Mouse (Mus musculus) olfactory bulb, adult 2 months (tissue): ENCODE data around the gene Tnfsf15.

Experiments used
- CTCF ChIP-seq: fragments of 200-500 bp; IDR thresholded peaks from 2 replicates; pipeline ENCODE4 v1.5.1; 2012; ENCODE audit warnings: low read depth, mild to moderate bottlenecking, low read length, moderate library complexity; ENCODE audit not compliant: insufficient read depth
- POLR2A ChIP-seq: fragments of 200-500 bp; IDR thresholded peaks from 2 replicates; pipeline ENCODE4 v1.6.1; 2012; ENCODE audit warnings: mild to moderate bottlenecking, low read depth, low read length, moderate library complexity; ENCODE audit not compliant: insufficient read depth

DNA sequence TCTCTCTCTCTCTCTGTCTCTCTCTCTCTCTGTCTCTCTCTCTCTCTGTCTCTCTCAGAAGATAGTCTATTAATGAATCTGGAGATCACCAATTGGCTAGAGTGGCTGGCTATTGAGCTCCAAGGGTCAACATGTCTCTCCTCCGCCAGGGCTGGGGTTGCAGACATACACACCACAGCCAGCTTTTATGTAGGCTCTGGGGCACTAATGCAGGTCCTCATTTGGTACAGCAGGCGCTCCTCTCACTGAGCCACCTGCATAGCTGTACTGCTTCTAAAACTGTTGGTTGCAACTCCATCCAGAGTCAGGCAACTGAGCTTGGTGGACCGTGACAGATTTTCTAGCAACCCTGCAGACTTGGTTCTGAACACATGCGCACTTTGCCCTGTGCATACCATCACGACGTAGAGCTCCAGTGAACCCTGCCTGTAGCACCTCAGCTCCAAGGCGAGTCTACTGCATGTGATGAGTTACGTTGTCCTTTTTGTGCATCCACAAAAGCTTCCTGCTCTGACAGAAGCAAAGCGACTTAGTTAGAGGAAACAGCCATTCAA lies 9.6 kb upstream of the Tnfsf15 start:
- TF ChIP-seq CTCF (no peak), POLR2A (no peak)
